Mouse (Mus musculus) kidney, adult 8-10 months (tissue): ENCODE measurements at regions not wholly inside any gene's neighbourhood (a gene's known extent, or its start where the extent isn't known, plus 50 kb on each side); places are given as distances from the start of the nearest gene placed in this dataset.
A peak's percentile ranks its signal among the peaks of the same experiment; 100 is the strongest.

Experiments
- DNase-seq, 2 experiments: peaks; one replicate each; pipeline ENCODE4 v3.0.0; 2022

GRCm38 (mm10) chr15:103102068-103102840 lies 64.6 kb downstream of the Smug1 start:
- peak; percentile 44 to 54 for DNase-seq

GRCm38 (mm10) chr15:103100121-103100520 lies 66.8 kb downstream of the Smug1 start:
- no peak for DNase-seq

GRCm38 (mm10) chr15:103094457-103094856 lies 72.4 kb downstream of the Smug1 start:
- peak; percentile 27 to 33 for DNase-seq

- no peak for DNase-seq
Measured at GRCm38 (mm10) chr15:103093655-103094054, 73.2 kb downstream of the Smug1 start.

GRCm38 (mm10) chr15:103092496-103092895 lies 73.8 kb downstream of the Hoxc4 start:
- no peak for DNase-seq

GRCm38 (mm10) chr15:103090280-103091164 lies 71.8 kb downstream of the Hoxc4 start:
- peak; percentile 58 to 79 for DNase-seq

GRCm38 (mm10) chr15:103089852-103090251 lies 71.1 kb downstream of the Hoxc4 start:
- DNase-seq: peak; percentile 14 to 50

- no peak for DNase-seq
Measured at GRCm38 (mm10) chr15:103089440-103089839, 70.7 kb downstream of the Hoxc4 start.

- DNase-seq: peak; percentile 68 to 76
Measured at GRCm38 (mm10) chr15:103087204-103087603, 68.5 kb downstream of the Hoxc4 start.

GRCm38 (mm10) chr15:103086672-103087069 lies 67.9 kb downstream of the Hoxc4 start:
- DNase-seq: no peak
